Comparison of ENCODE assay signal across 12 mouse cellular contexts in genomic region chr11:7838311-7839237, GRCm38 (mm10).
A peak's percentile ranks its signal among the peaks of the same experiment; 100 is the strongest.
DNase-seq lines count a peak whose midpoint lies in the region; ATAC-seq and TF ChIP-seq lines count a peak whose summit lies in the region.
"Had no signal": no experiment of that assay in that cellular context is flagged by ENCODE, and none has a peak within 500 bp of the region (broad histone marks: within the 10 kb centered on the region; RNA-seq: fewer than 3 reads in every experiment).

No protein-coding gene starts in this region.

- no peak overlapping the region for H3K9ac ChIP-seq in heart, embryonic 15.5 days
- no peak overlapping the region for H3K9ac ChIP-seq in lung, embryonic 14.5 days
- H3K9ac ChIP-seq in midbrain, embryonic 15.5 days = no peak overlapping the region

- 43% methylated on average over 8 of the region's 8 CpGs for WGBS in heart, embryonic 15.5 days
- WGBS in lung, embryonic 14.5 days = 34% methylated on average over 8 of the region's 8 CpGs
- WGBS in midbrain, embryonic 15.5 days = 84% methylated on average over 8 of the region's 8 CpGs

- ATAC-seq in heart, embryonic 15.5 days (replicated peaks; ENCODE audit: insufficient number of reproducible peaks, insufficient read depth, low FRiP score, low read depth) = 0 out of 2 replicates have a peak, but pooled peaks have one; percentile 18
- peak; percentile 41; the same call in 1 of the 2 replicates for ATAC-seq in lung, embryonic 14.5 days (ENCODE audit: insufficient read depth)
- ATAC-seq in midbrain, embryonic 15.5 days (replicated peaks) = no peak
- ATAC-seq: inflammation-experienced regulatory T-cells, adult 6 months had no signal

- no peak overlapping the region for H3K4me2 ChIP-seq in heart, embryonic 15.5 days
- no peak overlapping the region for H3K4me2 ChIP-seq in lung, embryonic 14.5 days
- no peak overlapping the region for H3K4me2 ChIP-seq in midbrain, embryonic 15.5 days

- peaks cover 2% of the 10 kb centered on the region; the same call in 1 of the 2 replicates for H3K4me1 ChIP-seq in brown adipose tissue, adult 24 weeks (ENCODE audit: control insufficient read depth, insufficient read depth, insufficient read length, low read length)
- H3K4me1 ChIP-seq in heart, embryonic 15.5 days (replicated peaks) = 0 out of 2 replicates have a peak, but pooled peaks cover 4% of the 10 kb centered on the region
- no peaks in the 10 kb centered on the region for H3K4me1 ChIP-seq in lung, embryonic 14.5 days (ENCODE audit: insufficient read depth)
- H3K4me1 ChIP-seq in midbrain, embryonic 15.5 days = no peaks in the 10 kb centered on the region
- H3K4me1 ChIP-seq: megakaryocyte, embryonic 14.5 days had no signal

- H3K4me3 ChIP-seq in brown adipose tissue, adult 24 weeks (ENCODE audit: insufficient read depth, low read depth, low read length) = no peak overlapping the region
- no peak overlapping the region for H3K4me3 ChIP-seq in heart, embryonic 15.5 days
- H3K4me3 ChIP-seq in lung, embryonic 14.5 days (ENCODE audit: low read depth, low read length) = no peak overlapping the region
- no peak overlapping the region for H3K4me3 ChIP-seq in midbrain, embryonic 15.5 days
- H3K4me3 ChIP-seq: megakaryocyte, embryonic 14.5 days had no signal

- DNase-seq in gastrocnemius, postnatal 25 days = peak; percentile 27
- DNase-seq in gastrocnemius, postnatal 14 days = no peak
- DNase-seq in lung, embryonic 14.5 days = peak; percentile 67
- no peak for DNase-seq in retina, postnatal 1 day
- DNase-seq: cerebellum, postnatal 36 days; thymus, postnatal 36 days had no signal

- TF ChIP-seq CTCF in lung, embryonic 14.5 days (IDR thresholded peaks at IDR 0.05; ENCODE audit: low read depth) = no peak

- intact Hi-C loops in gastrocnemius, postnatal 14 days (cut with DNase I; ENCODE audit: low total_unique reads) = no loop called here

- no peaks in the 10 kb centered on the region for H3K9me3 ChIP-seq in heart, embryonic 15.5 days (replicated peaks)
- no peaks in the 10 kb centered on the region for H3K9me3 ChIP-seq in lung, embryonic 14.5 days (ENCODE audit: low read depth, low read length)
- no peaks in the 10 kb centered on the region for H3K9me3 ChIP-seq in midbrain, embryonic 15.5 days

- H3K27me3 ChIP-seq in heart, embryonic 15.5 days = no peaks in the 10 kb centered on the region
- H3K27me3 ChIP-seq in lung, embryonic 14.5 days (ENCODE audit: insufficient read depth, low read length) = no peaks in the 10 kb centered on the region
- H3K27me3 ChIP-seq in midbrain, embryonic 15.5 days (replicated peaks) = no peaks in the 10 kb centered on the region
- H3K27me3 ChIP-seq: CH12.LX; megakaryocyte, embryonic 14.5 days had no signal

- H3K36me3 ChIP-seq in heart, embryonic 15.5 days = no peaks in the 10 kb centered on the region
- H3K36me3 ChIP-seq in lung, embryonic 14.5 days (ENCODE audit: insufficient read depth) = no peaks in the 10 kb centered on the region
- H3K36me3 ChIP-seq in midbrain, embryonic 15.5 days (replicated peaks) = no peaks in the 10 kb centered on the region

- peak overlapping the region; percentile 59 for H3K27ac ChIP-seq in brown adipose tissue, adult 24 weeks (replicated peaks; ENCODE audit: low read depth, low read length)
- H3K27ac ChIP-seq in heart, embryonic 15.5 days = peak overlapping the region; percentile 48; the same call in 1 of the 2 replicates
- no peak overlapping the region for H3K27ac ChIP-seq in lung, embryonic 14.5 days (ENCODE audit: low read depth)
- no peak overlapping the region for H3K27ac ChIP-seq in midbrain, embryonic 15.5 days

Comparison
In these comparisons a context has a peak if more than half of its experiments do, and no peak if none do; other contexts are left out.
1. DNase-seq: peak in gastrocnemius, postnatal 25 days (single experiment) and lung, embryonic 14.5 days (single experiment); none in gastrocnemius, postnatal 14 days (single experiment) and retina, postnatal 1 day (single experiment).
2. H3K27ac ChIP-seq: peak in brown adipose tissue, adult 24 weeks (single experiment) and heart, embryonic 15.5 days (single experiment); none in lung, embryonic 14.5 days (single experiment) and midbrain, embryonic 15.5 days (single experiment).